In the genomic region with DNA sequence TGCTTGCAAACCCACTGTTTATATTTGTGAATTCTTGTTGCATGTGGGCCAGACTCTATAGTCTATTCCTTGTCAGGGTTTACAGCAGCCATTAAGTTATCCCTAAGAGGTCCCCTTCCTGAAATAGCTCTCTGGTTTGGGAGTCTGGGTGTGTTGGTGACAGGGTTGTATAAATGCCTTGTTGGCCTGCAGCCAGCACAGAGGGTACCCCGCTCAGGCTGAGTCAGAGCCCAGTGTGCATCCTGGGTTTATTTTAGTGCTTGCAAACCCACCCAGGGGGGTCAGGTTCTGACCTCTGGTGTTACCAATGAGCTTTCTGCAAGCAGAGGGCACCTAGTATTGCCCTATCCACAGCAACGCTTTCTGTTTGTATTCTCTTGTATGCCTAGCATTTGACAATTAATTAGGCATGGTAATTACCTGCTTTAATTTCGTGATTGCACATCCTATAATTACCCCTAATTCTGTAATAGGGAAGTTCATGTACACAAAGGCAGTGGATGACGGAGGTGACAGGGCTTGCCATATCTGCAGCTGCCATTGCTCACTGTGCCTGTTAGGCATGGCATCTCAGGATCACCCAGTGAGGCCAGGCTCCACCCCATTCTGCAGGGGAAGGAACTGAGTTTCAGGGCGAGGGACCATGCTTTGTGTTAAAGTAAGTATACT, we compare ENCODE assay signal across 15 mouse cellular contexts.
A peak's percentile ranks its signal among the peaks of the same experiment; 100 is the strongest.
DNase-seq lines count a peak whose midpoint lies in the region; ATAC-seq lines count a peak whose summit lies in the region.
"Had no signal": no experiment of that assay in that cellular context is flagged by ENCODE, and none has a peak within 500 bp of the region (broad histone marks: within the 10 kb centered on the region; RNA-seq: fewer than 3 reads in every experiment).

No protein-coding gene starts in this region.

- H3K36me3 ChIP-seq in forebrain, embryonic 11.5 days (ENCODE audit: control insufficient read depth, insufficient read depth, low read length): no peaks in the 10 kb centered on the region
- H3K36me3 ChIP-seq in forebrain, embryonic 10.5 days (replicated peaks): no peaks in the 10 kb centered on the region
- no peaks in the 10 kb centered on the region for H3K36me3 ChIP-seq in hindbrain, embryonic 15.5 days
- no peaks in the 10 kb centered on the region for H3K36me3 ChIP-seq in hindbrain, embryonic 16.5 days (ENCODE audit: control insufficient read depth, insufficient read depth, low read length)
- no peaks in the 10 kb centered on the region for H3K36me3 ChIP-seq in neural tube, embryonic 15.5 days
- H3K36me3 ChIP-seq in liver, embryonic 11.5 days (ENCODE audit: control insufficient read depth, insufficient read depth, low read length): no peaks in the 10 kb centered on the region
- H3K36me3 ChIP-seq: embryonic facial prominence, embryonic 12.5 days; G1E had no signal

- H3K27ac ChIP-seq in forebrain, embryonic 11.5 days (ENCODE audit: low read depth, low read length): no peak overlapping the region
- H3K27ac ChIP-seq in forebrain, embryonic 10.5 days: no peak overlapping the region
- H3K27ac ChIP-seq in hindbrain, embryonic 15.5 days (replicated peaks): no peak overlapping the region
- H3K27ac ChIP-seq in hindbrain, embryonic 16.5 days (ENCODE audit: low read depth, low read length): no peak overlapping the region
- H3K27ac ChIP-seq in neural tube, embryonic 15.5 days (replicated peaks): no peak overlapping the region; the same call in 1 of the 2 replicates
- no peak overlapping the region for H3K27ac ChIP-seq in liver, embryonic 11.5 days (ENCODE audit: low read depth, low read length)
- H3K27ac ChIP-seq: embryonic facial prominence, embryonic 12.5 days had no signal

- no peaks in the 10 kb centered on the region for H3K27me3 ChIP-seq in forebrain, embryonic 11.5 days (ENCODE audit: control insufficient read depth, insufficient read depth, low read length)
- no peaks in the 10 kb centered on the region for H3K27me3 ChIP-seq in forebrain, embryonic 10.5 days (ENCODE audit: poor library complexity, severe bottlenecking)
- no peaks in the 10 kb centered on the region for H3K27me3 ChIP-seq in hindbrain, embryonic 15.5 days
- H3K27me3 ChIP-seq in hindbrain, embryonic 16.5 days (replicated peaks; ENCODE audit: control insufficient read depth, insufficient read depth, low read length): no peaks in the 10 kb centered on the region
- no peaks in the 10 kb centered on the region for H3K27me3 ChIP-seq in neural tube, embryonic 15.5 days (replicated peaks)
- H3K27me3 ChIP-seq in liver, embryonic 11.5 days (replicated peaks; ENCODE audit: control insufficient read depth, insufficient read depth, low read length): no peaks in the 10 kb centered on the region
- H3K27me3 ChIP-seq: embryonic facial prominence, embryonic 12.5 days had no signal

- WGBS in forebrain, embryonic 11.5 days: 51% methylated on average over 5 of the region's 5 CpGs
- WGBS in forebrain, embryonic 10.5 days: 71% methylated on average over 5 of the region's 5 CpGs
- 44% methylated on average over 5 of the region's 5 CpGs for WGBS in hindbrain, embryonic 15.5 days
- WGBS in hindbrain, embryonic 16.5 days: 49% methylated on average over 5 of the region's 5 CpGs
- 27% methylated on average over 5 of the region's 5 CpGs for WGBS in neural tube, embryonic 15.5 days
- WGBS in liver, embryonic 11.5 days: 65% methylated on average over 5 of the region's 5 CpGs

- H3K4me1 ChIP-seq in forebrain, embryonic 11.5 days (replicated peaks; ENCODE audit: control insufficient read depth, insufficient read depth, low read length): no peaks in the 10 kb centered on the region
- H3K4me1 ChIP-seq in forebrain, embryonic 10.5 days: 0 out of 2 replicates have a peak, but pooled peaks cover 6% of the 10 kb centered on the region
- H3K4me1 ChIP-seq in hindbrain, embryonic 15.5 days (replicated peaks): peaks cover 9% of the 10 kb centered on the region
- H3K4me1 ChIP-seq in hindbrain, embryonic 16.5 days (ENCODE audit: control insufficient read depth, insufficient read depth, low read depth, low read length): peaks cover 12% of the 10 kb centered on the region; the same call in 1 of the 2 replicates
- H3K4me1 ChIP-seq in neural tube, embryonic 15.5 days: peaks cover 11% of the 10 kb centered on the region
- no peaks in the 10 kb centered on the region for H3K4me1 ChIP-seq in liver, embryonic 11.5 days (replicated peaks; ENCODE audit: control insufficient read depth, insufficient read depth, low read length)

- no peaks in the 10 kb centered on the region for H3K9me3 ChIP-seq in forebrain, embryonic 11.5 days (ENCODE audit: control insufficient read depth, low read length)
- no peaks in the 10 kb centered on the region for H3K9me3 ChIP-seq in forebrain, embryonic 10.5 days
- H3K9me3 ChIP-seq in hindbrain, embryonic 15.5 days: no peaks in the 10 kb centered on the region
- H3K9me3 ChIP-seq in hindbrain, embryonic 16.5 days (ENCODE audit: control insufficient read depth, low read length): no peaks in the 10 kb centered on the region
- H3K9me3 ChIP-seq in neural tube, embryonic 15.5 days (replicated peaks): no peaks in the 10 kb centered on the region
- H3K9me3 ChIP-seq in liver, embryonic 11.5 days (ENCODE audit: control insufficient read depth, low read length): no peaks in the 10 kb centered on the region
- H3K9me3 ChIP-seq: embryonic facial prominence, embryonic 12.5 days; G1E had no signal

- ATAC-seq in forebrain, embryonic 11.5 days (replicated peaks; ENCODE audit: low FRiP score): no peak
- ATAC-seq in hindbrain, embryonic 15.5 days (ENCODE audit: low FRiP score, low read depth): peak; percentile 24; the same call in 1 of the 2 replicates
- ATAC-seq in hindbrain, embryonic 16.5 days: no peak
- ATAC-seq in neural tube, embryonic 15.5 days (ENCODE audit: low FRiP score): peak; percentile 51
- ATAC-seq in liver, embryonic 11.5 days (replicated peaks; ENCODE audit: low FRiP score): no peak

- H3K4me3 ChIP-seq in forebrain, embryonic 11.5 days (ENCODE audit: low read depth, low read length): no peak overlapping the region
- no peak overlapping the region for H3K4me3 ChIP-seq in forebrain, embryonic 10.5 days
- no peak overlapping the region for H3K4me3 ChIP-seq in hindbrain, embryonic 15.5 days
- no peak overlapping the region for H3K4me3 ChIP-seq in hindbrain, embryonic 16.5 days (ENCODE audit: low read length)
- no peak overlapping the region for H3K4me3 ChIP-seq in neural tube, embryonic 15.5 days (replicated peaks)
- H3K4me3 ChIP-seq in liver, embryonic 11.5 days (ENCODE audit: low read depth, low read length): no peak overlapping the region
- H3K4me3 ChIP-seq: embryonic facial prominence, embryonic 12.5 days had no signal

- H3K9ac ChIP-seq in forebrain, embryonic 11.5 days (ENCODE audit: low read length): no peak overlapping the region
- H3K9ac ChIP-seq in hindbrain, embryonic 15.5 days: no peak overlapping the region
- no peak overlapping the region for H3K9ac ChIP-seq in hindbrain, embryonic 16.5 days (ENCODE audit: low read depth, low read length)
- no peak overlapping the region for H3K9ac ChIP-seq in neural tube, embryonic 15.5 days (replicated peaks)
- H3K9ac ChIP-seq in liver, embryonic 11.5 days (ENCODE audit: low read depth, low read length): no peak overlapping the region
- H3K9ac ChIP-seq: embryonic facial prominence, embryonic 12.5 days had no signal

- peak; percentile 45 for DNase-seq in forebrain, embryonic 11.5 days (ENCODE audit: low spot score)
- no peak for DNase-seq in forebrain, embryonic 10.5 days (ENCODE audit: extremely low spot score, low spot score)
- DNase-seq in testis, postnatal 10 days (ENCODE audit: low spot score): peak; percentile 40
- no peak for DNase-seq in testis, postnatal 14 days (ENCODE audit: low spot score)
- no peak for DNase-seq in liver, embryonic 11.5 days (ENCODE audit: low spot score)
- DNase-seq: cerebellum, adult 8-10 months; layer of hippocampus, adult 9-11 months; lung, postnatal 14 days; right cerebral cortex, adult 18-20 months; thymus, postnatal 14 days had no signal

- H3K4me2 ChIP-seq in forebrain, embryonic 11.5 days (ENCODE audit: low read depth, low read length, severe bottlenecking): no peak overlapping the region
- no peak overlapping the region for H3K4me2 ChIP-seq in hindbrain, embryonic 15.5 days
- no peak overlapping the region for H3K4me2 ChIP-seq in hindbrain, embryonic 16.5 days (ENCODE audit: low read length)
- H3K4me2 ChIP-seq in neural tube, embryonic 15.5 days: no peak overlapping the region
- no peak overlapping the region for H3K4me2 ChIP-seq in liver, embryonic 11.5 days
- H3K4me2 ChIP-seq: embryonic facial prominence, embryonic 12.5 days had no signal

Comparison
In these comparisons a context has a peak if more than half of its experiments do, and no peak if none do; other contexts are left out.
1. ATAC-seq: peak in hindbrain, embryonic 15.5 days (single experiment) and neural tube, embryonic 15.5 days (single experiment); none in forebrain, embryonic 11.5 days (single experiment), hindbrain, embryonic 16.5 days (single experiment) and liver, embryonic 11.5 days (single experiment).
2. DNase-seq: peak in forebrain, embryonic 11.5 days (single experiment) and testis, postnatal 10 days (single experiment); none in forebrain, embryonic 10.5 days (single experiment), testis, postnatal 14 days (single experiment) and liver, embryonic 11.5 days (single experiment).